Mouse (Mus musculus): ENCODE data around the gene Hdgf. TPM values are rescaled to one million over a fixed set of nuclear protein-coding genes. Genes with fewer than 3 reads are reported as not detected.

The Hdgf gene
- polyA plus RNA-seq, 1 experiment, result 152 TPM

DNA sequence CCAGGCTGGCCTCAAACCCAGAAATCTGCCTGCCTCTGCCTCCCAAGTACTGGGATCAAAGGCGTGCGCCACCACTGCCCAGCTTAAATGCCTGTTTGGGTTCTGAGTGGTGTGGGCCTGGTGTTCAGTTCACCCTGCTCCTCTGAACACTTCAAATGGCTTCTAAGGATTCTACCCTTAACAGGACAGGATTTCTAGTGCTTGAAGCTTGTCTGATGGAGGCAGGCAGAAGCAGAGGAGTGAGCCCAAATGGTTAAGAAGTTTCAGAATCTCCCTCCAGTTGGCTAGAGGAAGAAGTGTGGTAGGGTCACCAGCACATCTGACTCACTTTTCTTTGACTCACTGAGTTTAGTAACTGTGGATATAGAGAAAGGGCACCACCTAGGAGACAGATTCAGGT lies 3.3 kb downstream of the Hdgf start:
- no peak for DNase-seq (ENCODE audit: low spot score)

DNA sequence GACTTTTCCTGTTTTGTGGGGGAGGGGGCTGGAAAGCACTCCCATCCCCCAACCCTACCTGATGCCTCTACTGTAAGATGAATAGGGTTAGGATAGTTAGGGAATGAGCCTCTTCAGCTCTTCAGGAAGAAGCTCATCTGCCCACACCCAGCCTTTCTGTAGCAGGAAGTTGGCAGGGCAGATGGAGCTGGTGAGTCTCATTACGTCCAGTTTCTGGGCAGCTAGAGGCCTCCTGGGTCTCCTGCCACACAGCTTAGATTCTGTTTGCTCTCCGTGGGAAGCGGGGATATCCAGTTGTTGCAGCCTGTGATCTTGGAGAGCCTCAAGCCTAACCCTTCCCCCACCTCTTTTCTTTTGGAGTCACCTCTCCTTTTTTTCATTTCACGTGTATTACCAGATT lies 3.8 kb downstream of the Hdgf start:
- no peak for DNase-seq (ENCODE audit: low spot score)

DNA sequence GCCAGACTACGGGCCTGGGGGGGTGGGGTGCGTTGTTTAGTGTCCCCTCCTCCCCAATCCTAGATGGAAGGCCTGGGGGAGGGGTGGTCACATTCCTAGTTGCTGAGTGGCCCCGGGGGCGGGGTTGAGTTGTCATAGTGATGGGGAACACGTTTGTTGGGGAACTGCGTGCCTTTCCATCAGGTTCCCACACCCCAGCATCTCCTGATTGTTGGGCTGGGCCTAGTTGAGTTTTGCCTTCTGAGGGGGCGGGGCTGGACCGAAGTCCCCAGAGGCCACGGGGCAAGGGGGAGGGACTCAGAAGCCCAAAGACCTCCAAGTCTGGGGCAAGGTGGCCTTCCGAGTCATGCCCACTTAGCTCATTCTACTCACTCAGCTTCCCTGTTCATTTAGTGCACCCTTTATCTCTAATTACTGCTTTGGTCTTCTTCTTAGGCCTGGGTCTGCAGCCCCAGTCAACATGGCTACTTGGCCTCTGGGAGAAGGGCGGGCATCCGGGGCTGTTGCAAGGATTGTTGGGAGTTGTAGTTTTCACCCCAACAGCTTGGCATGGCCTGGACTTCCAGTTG lies 4.5 kb downstream of the Hdgf start:
- peak; percentile 68 for DNase-seq (ENCODE audit: low spot score)

DNA sequence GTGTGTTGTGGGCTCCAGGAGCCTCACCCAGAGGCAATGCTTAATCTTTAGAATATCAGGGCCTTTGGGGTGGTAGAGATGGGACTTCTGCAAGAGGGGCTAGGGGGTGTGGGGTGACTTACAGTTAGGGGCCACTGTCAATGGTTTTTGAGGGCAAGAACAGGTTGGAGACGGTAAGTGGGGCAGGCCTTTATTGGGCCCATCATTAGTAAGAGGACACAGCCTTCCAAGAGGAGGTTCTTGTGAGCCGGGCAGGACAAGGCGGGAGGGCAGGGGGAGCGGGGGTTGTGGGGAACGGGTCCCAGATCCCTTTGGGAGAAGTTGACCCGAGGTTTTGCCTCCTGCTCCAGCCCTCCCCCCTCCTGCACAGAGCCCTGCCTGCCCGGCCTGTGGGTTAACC lies 7.4 kb downstream of the Hdgf start:
- no peak for DNase-seq (ENCODE audit: low spot score)

DNA sequence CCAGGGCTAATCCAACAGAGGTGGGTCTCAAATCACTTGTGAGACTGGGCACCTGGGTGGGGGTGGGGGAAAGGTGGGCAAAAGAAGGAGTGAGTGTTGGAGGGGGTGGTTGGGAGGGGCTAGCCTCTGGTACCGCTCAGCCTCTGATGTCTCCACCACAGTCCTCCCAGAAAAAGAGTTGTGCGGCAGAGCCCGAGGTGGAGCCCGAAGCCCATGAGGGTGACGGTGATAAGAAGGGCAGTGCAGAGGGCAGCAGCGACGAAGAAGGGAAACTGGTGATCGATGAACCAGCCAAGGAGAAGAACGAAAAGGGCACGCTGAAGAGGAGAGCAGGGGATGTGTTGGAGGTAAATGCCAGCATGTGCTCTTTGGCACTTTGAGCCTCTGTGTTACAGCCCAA lies 7.8 kb downstream of the Hdgf start:
- no peak for DNase-seq (ENCODE audit: low spot score)

DNA sequence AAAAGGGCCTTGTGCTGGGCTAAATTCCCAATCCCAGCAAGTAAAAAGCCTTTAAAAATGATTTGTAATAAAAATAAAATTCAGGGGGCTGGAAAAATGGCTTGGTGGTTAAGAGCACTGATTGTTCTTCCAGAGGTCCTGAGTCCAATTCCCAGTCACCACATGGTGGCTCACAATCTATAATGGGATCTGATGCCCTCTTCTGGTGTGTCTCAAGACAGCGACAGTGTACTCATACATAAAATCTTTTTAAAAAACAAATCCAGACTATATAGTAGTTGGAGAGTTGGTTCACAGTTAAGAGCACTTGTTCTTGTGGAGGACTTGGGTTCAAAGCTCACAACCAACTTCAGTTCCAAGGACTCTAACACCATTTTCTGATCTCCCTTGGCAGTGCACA lies 10.9 kb downstream of the Hdgf start:
- DNase-seq (ENCODE audit: low spot score), result no peak

DNA sequence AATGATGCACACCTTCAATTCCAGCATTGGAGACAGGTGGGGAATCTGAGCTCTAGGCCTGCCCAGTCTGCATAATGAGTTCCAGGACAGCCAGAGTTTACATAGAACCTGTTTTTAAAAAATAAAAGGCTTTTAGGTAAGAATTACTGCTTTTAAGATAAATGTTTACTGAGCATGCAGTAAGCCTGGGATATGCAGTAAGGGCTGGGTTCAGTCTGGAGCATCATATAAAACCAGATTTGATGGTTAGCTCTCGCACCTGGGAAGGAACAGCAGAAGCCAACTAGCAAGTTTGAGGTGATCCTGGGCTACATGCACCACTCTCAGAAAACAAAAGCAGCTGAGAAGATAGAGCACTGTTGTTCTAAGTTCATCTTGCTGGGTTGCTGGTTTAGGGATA lies 12.4 kb downstream of the Hdgf start:
- no peak for DNase-seq (ENCODE audit: low spot score)

DNA sequence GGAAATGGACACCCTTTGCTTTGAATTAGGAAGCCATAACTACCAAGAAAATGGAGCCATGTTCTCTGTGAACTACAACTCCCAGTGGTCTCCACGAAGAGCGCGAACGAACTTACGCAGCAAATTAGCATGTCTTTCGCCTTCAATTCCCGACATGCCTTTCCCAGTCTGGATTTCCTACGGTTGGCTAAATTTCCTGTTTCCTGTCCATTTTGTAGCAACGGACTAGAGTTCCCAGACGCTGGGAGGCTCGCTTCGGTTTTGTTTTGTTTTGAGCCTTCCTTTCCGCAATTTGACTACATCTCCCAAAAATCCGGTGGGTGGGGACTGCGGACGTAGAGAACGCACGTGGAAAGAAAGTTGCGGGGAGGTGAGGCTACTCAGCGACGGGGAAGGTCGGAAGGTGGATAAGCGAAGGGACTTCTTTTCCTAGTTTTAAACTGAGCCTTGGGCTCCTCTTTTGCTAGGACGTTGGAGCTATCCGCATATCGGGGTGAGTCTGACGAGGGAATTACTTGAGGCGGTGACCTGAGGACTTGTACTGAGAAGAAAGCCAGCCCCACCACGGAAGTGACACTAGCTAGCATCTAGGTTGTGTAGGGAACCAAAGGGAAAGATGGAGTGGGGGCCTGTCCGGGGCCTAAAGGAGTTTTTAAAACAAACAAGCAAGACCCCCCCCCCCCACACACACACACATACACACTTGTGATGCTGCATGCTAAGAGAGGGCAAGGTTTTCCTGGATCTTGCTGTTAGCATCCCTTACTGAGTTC lies 13.4 kb downstream of the Hdgf start, which contains the start of gene Mrpl24:
Mrpl24 (plus strand) TSS at position 171 of the 773 bp plus-strand sequence.
- peak; percentile 45 for DNase-seq (ENCODE audit: low spot score)

DNA sequence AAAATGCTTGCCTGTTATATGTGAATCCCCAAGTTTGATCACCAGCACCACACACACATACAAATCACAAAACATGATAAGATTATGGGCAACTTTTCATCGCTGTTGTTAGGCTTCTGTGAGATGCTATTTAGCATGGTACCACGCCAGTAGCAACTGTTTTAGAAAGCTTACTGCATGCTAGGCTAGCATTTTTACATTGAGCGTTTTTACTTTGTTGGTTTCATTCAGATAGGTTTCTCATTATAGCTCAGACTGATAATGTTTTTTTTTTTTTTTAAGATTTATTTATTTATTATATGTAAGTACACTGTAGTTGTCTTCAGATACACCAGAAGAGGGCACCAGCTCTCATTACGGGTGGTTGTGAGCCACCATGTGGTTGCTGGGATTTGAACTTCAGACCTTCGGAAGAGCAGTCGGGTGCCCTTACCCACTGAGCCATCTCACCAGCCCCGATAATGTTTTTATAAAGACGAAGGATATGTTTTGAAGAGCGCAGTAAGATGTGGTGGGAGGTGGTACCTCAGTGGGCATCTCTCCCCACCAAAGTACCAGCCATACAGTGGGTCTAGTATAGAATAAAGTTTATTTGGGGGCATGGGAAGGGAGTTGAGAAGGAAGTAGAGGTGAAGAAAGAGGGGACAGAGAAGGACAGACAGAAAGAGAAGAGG lies 14.3 kb downstream of the Hdgf start:
- DNase-seq (ENCODE audit: low spot score), result no peak

DNA sequence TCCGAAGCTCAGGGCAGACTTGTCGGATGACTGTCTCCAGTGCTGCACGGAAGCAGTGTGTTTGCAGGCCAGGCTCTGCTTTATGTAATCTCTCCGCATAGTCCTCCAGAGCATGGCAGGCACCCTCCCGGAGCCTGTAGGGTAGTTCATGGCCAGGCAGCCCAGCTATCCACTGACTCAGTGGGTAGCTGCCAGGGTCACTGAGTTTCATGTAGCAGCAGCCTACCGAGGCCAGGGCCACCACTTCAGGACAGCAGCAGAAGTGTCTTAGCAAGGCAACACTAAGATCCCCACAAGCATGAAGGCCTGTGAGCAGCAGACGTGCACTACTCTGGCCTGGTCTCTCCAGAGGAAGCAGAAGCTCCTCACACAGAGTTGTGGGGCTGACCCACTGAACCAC lies 18.9 kb downstream of the Hdgf start:
- no peak for DNase-seq (ENCODE audit: low spot score)

DNA sequence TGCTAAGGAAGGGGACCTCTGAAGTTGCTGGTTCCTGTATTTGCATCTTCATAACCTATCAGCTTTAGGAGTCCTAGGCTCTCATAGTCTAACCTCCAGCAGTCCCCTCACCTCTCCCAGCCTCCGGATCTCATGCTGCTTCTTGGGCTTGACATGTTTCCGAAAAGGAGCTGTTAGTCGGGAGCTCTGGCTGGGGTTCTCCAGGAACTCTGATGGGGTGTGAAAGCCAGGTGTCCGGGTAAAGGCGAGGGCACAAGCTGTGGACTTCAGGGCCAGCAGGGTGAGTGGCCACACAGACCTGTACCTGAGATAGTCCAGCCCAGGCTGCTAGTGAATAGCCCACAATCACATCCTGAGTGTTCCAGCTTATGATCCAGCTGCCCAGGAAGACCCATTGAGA lies 21.3 kb downstream of the Hdgf start:
- no peak for DNase-seq (ENCODE audit: low spot score)

DNA sequence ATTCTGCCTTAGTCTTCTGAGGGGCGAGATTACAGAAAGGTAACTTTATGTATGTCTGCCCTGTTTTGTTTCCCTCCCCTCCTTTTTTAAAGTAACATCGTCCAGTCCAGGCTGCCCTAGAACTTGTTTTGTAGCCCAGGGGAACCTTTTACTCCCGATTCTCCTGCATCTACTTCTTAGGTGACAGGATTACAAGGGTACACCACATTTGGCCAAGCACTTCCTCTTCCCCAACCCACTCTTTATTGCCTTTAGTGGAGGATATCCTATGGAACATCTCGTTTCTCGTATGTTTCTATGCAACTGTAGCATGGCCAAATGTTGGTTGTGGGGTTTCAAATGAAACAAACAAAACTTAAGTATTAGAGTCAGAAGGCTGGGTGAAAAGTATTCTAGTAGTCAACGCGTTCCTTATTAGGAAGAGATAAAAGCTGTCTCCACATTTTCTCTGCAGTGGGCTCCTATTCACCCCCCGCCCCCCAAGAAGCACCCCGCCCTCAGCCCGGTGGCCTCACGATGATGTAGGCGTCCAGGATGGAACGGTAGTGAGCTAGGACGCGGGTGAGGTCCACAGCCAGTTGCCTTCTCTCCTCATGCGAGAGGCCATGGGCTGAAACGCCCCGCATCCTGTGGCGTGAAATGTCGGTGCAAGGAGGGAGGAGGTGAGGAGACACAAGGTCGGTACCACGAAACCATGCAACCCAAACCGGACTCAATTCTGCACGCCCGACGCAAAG lies 23.4 kb downstream of the Hdgf start:
- no peak for DNase-seq (ENCODE audit: low spot score)

DNA sequence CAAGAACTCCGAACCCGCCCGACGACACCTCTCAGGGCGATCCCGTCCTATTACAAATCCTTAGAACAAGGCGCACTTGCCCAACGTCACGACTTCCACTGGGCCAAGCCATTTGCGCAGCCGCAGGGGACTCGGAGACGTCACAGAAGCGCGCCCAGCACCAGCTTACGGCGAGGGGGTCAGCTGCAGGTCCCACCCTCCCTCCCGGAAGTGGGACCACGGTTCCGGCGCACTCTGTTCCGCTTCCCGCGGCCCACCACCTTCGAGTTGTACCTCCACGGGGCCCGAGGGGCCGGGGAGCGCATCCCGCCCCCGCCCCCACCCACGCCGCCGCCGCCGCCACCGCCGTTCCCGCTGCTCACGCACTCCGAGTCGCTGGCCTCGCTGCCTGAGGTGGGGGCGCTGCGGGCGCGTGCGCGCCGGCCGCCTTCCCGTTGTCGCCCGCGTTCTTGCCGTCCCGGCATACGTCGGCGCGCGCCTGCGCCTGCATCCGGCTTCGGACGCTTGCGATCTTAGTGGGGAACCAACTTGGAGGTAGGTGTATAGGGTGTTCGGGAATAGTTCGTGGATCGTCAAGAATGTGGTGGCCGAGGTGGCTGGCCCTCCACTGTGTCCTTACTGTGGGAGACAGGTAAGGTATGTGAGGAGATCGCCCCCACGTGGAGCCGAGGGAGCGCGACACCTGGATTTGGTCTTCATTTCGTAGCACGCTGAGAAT lies 24.1 kb downstream of the Hdgf start, which contains the start of the genes Isg20l2 and Rrnad1:
Isg20l2 (plus strand) TSS at position 237 of the 718 bp plus-strand sequence.
Rrnad1 (minus strand) TSS at position 640 of the 718 bp plus-strand sequence.
- DNase-seq (ENCODE audit: low spot score), result peak; percentile 87

DNA sequence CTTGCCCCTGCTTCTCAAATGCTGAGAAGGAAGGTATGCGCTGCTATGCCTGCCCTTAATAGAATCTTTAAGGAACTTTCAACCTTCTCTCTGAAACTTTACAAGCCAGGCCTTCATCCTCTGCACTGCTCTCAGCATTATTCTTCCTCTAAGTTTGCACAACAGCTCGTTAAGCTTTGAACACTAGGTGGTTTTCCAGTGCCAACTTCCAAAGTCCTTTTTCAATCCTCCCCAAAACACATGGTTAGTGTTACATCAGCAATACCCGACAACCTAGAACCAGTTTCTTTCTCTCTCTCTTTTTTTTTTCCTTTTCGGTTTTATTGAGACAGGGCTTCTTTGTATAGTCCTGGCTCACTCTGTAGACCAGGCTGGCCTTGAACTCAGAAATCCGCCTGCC lies 27.9 kb downstream of the Hdgf start:
- DNase-seq (ENCODE audit: low spot score), result no peak

DNA sequence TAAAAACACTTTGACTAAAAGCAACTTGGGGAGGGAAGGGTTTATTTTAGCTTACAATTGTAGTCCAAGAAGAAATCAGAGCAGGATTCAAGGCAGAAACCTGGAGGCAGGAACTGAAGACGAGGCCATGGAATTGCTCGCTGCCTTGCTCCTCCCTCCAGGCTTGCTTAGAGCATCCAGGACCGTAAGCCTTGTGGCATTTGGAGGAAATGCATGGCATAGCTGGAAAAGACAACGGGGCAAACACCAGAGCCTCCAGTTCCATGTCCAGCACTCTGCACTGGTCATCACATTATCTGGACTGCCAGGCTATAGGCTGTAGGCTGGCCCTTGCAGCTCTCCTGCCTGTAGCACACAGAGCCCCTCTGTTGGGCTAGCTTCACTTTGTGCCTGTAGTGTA lies 28.4 kb downstream of the Hdgf start:
- no peak for DNase-seq (ENCODE audit: low spot score)

DNA sequence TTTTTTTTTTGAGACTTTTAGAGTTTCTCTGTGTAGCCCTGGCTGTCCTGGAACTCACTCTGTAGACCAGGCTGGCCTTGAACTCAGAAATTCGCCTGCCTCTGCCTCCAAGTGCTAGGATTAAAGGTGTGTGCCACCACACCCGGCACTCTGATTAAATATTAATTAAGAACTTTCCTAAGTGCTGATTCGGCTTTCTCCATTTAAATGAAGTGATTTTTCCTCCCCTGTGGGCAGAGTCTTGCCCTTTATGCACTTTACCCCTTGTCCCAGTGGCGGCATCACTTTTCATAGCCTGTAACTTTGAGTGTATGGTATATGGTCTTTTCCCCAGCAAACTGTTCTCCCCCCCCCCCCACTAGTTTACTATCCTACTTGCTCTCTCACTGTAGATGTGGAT lies 29.1 kb downstream of the Hdgf start:
- DNase-seq (ENCODE audit: low spot score), result no peak

DNA sequence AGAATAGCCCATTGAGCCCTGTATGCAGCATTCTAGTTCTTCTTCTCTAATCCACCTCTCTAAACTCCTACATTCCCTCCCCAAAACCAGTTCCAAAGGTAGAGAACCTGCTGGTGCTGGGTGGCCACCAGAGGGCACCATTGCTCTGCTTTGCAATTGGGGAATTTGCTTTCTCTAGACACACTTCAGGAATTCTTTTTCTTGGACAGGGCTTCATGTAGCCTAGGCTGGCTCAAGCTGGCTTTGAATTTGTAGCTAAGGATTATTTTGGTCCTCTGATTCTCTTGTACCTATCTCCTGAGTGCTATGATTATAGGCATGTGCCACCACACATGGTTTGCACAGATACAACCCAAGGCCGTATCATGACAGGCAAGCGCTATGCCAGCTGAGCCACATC lies 29.7 kb downstream of the Hdgf start:
- DNase-seq (ENCODE audit: low spot score), result peak; percentile 63

DNA sequence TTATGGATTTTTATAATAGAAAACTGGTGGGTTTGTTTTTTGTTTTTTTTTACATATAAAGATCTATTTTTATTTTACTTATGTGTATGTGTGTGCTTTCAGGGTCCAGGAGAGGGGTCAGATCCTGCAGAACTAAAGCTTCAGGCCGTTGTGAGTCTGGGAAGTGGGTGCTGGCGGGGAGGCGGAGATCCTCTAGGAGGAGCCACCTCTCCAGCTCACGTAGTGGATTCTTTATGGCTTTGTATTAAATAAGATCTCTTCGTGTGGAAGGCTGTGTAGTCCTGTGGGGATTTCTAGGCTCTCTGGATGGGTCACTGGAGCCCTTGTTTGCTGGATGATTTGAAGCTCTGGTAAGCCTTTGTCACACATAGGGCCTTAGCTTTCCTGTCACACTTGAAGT lies 34.5 kb downstream of the Hdgf start:
- DNase-seq (ENCODE audit: low spot score), result no peak

DNA sequence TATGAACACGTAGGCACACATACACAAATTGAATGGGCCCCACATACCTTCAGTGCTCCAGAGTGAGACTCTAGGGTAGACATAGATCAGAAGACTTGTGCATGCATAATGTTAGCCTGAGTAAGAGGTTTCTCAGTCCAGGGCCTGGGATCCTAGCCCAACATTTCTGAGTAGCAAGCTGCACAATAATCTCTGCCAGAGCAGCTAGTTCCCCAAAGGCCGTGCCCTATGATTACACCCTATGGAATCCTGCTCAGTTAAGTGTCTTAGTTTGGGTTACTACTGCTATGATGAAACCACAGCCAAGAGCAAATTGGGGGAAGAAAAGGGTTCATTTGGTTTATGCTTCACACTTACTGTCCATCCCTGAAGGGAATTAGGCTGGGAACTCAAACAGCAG lies 36.4 kb downstream of the Hdgf start:
- no peak for DNase-seq (ENCODE audit: low spot score)

DNA sequence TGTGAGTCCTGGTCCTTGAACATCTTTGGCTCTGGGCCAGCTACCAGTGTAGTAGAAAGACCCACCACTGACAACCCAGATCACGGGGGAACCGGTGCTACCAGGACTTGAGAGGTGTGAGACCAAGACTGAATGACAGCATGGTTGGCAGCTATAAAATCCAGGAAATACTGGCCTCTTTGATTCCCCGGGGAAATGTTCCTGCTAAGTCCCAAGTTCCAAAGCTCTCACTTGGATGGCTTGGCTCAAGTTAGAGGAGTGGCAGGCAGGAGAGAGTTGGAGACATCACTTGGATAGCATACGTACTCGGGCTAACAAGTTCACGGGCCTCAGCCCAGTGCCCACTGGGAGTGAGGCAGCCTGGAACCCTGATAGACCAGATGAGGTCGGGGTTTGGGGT lies 37.5 kb downstream of the Hdgf start:
- DNase-seq (ENCODE audit: low spot score), result no peak

DNA sequence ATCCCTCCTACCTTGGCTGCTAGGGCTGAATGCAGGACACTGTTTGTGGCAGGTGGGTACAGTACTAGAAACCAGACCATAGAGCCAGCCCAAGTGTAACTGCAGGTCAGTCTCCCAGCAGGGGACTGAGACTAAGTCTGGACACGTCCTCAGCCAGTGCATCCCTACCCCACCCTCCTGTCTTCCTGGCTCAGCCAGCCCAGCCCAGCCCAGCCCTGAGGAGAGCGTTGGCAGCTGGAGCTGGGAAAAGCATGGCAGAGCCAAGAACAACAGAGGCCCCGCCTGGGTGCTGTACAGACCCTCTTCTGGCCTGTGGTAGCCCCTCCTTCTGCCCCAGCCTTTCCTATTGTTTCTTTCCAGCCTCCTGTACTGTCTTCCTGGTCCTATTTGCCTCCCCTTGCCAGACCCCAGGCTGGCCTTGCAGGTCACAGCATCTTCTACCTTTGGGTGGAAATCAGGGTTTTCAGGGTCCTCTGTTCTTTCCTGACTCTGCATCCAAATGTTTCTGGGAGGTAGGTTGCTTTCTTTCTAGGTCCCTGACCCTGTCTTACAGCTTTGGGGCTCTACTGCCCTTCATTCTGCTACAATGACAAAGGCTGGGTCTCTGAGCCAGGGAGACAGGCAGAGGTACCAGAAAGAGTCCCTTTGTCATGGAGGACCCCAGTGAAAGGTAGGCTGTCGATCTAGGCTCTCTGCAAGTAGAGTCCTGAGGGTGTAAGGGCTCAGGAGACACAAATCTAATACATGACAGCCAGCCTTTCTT lies 38.9 kb downstream of the Hdgf start:
- DNase-seq (ENCODE audit: low spot score), result no peak
